In genomic region chr4:120951428-120951973, GRCm38 (mm10) we compare ENCODE assay signal across 8 mouse cellular contexts. TPM values are rescaled to one million over a fixed set of nuclear protein-coding genes. Genes with fewer than 3 reads are reported as not detected.
A peak's percentile ranks its signal among the peaks of the same experiment; 100 is the strongest.
DNase-seq lines count a peak whose midpoint lies in the region; ATAC-seq and TF ChIP-seq lines count a peak whose summit lies in the region.

TSS of gene Zfp69 (minus strand) at chr4:120951699.

- peaks cover 42% of the 10 kb centered on the region for H3K4me1 ChIP-seq in bone marrow macrophage, adult 2 months (ENCODE audit: control insufficient read depth, insufficient read depth, low read length)
- peaks cover 10% of the 10 kb centered on the region; the same call in 1 of the 2 replicates for H3K4me1 ChIP-seq in embryonic facial prominence, embryonic 15.5 days
- no peaks in the 10 kb centered on the region for H3K4me1 ChIP-seq in kidney, embryonic 14.5 days (ENCODE audit: control insufficient read depth, insufficient read depth, low read length)
- H3K4me1 ChIP-seq in liver, adult 2 months (ENCODE audit: control insufficient read depth, insufficient read depth, low read length): peaks cover 5% of the 10 kb centered on the region

- peak within 1 kb of the TSS; percentile 73 for H3K4me2 ChIP-seq in embryonic facial prominence, embryonic 15.5 days (replicated peaks)
- peak within 1 kb of the TSS; percentile 85 for H3K4me2 ChIP-seq in kidney, embryonic 14.5 days (replicated peaks; ENCODE audit: low read depth, low read length)

- peak within 1 kb of the TSS; percentile 99 for H3ac ChIP-seq in C2C12 (ENCODE audit: control insufficient read depth, insufficient read length, low read depth)

- H3K9ac ChIP-seq in embryonic facial prominence, embryonic 15.5 days: peak within 1 kb of the TSS; percentile 75
- peak within 1 kb of the TSS; percentile 85 for H3K9ac ChIP-seq in kidney, embryonic 14.5 days (ENCODE audit: low read depth, low read length)
- H3K9ac ChIP-seq in liver, adult 2 months (ENCODE audit: low read depth, low read length): peak within 1 kb of the TSS; percentile 93

- no peaks in the 10 kb centered on the region for H3K36me3 ChIP-seq in C2C12 (ENCODE audit: control insufficient read depth, insufficient read depth)
- H3K36me3 ChIP-seq in embryonic facial prominence, embryonic 15.5 days: peaks cover 8% of the 10 kb centered on the region; the same call in 1 of the 2 replicates
- peaks cover 5% of the 10 kb centered on the region; the same call in 1 of the 2 replicates for H3K36me3 ChIP-seq in kidney, embryonic 14.5 days (ENCODE audit: control insufficient read depth, insufficient read depth, low read length)
- H3K36me3 ChIP-seq in liver, adult 2 months (ENCODE audit: control insufficient read depth, insufficient read depth, low read length): peaks cover 6% of the 10 kb centered on the region; the same call in 1 of the 2 replicates

- H3K79me2 ChIP-seq in C2C12 (ENCODE audit: control insufficient read depth, insufficient read depth): no peaks in the 10 kb centered on the region
- H3K79me2 ChIP-seq in liver, adult 2 months (ENCODE audit: control insufficient read depth, insufficient read depth, low read length): no peaks in the 10 kb centered on the region; the same call in 1 of the 2 replicates

- peak; percentile 87 to 88 for DNase-seq in heart, adult 9 months (ENCODE audit: low spot score in 2 of 2)
- peak; percentile 73 for DNase-seq in liver, adult 2 months (ENCODE audit: extremely low read depth, low read depth, low spot score)
- DNase-seq in spleen, postnatal 36 days (ENCODE audit: low spot score in 2 of 2): peak; percentile 91 to 93

- peak within 1 kb of the TSS; percentile 63 for H3K4me3 ChIP-seq in C2C12 (ENCODE audit: insufficient read depth, poor library complexity, severe bottlenecking)
- H3K4me3 ChIP-seq in bone marrow macrophage, adult 2 months (ENCODE audit: insufficient read depth, low read length): peak within 1 kb of the TSS; percentile 85
- peak within 1 kb of the TSS; percentile 87 for H3K4me3 ChIP-seq in embryonic facial prominence, embryonic 15.5 days (replicated peaks)
- peak within 1 kb of the TSS; percentile 84 for H3K4me3 ChIP-seq in kidney, embryonic 14.5 days (ENCODE audit: low read length)
- peak within 1 kb of the TSS; percentile 90 for H3K4me3 ChIP-seq in liver, adult 2 months (ENCODE audit: insufficient read depth, low read depth, low read length)

- ATAC-seq in embryonic facial prominence, embryonic 15.5 days (ENCODE audit: insufficient number of reproducible peaks, low FRiP score, low TSS enrichment, low read depth): peak; percentile 98
- peak; percentile 98 for ATAC-seq in kidney, embryonic 14.5 days (ENCODE audit: low FRiP score, low TSS enrichment)
- peak; percentile 62 for ATAC-seq in monocyte, adult 5-6 weeks (replicated peaks; ENCODE audit: insufficient number of reproducible peaks, low FRiP score, low TSS enrichment, poor library complexity, severe bottlenecking)

- no peaks in the 10 kb centered on the region for H3K9me3 ChIP-seq in embryonic facial prominence, embryonic 15.5 days (replicated peaks)
- no peaks in the 10 kb centered on the region for H3K9me3 ChIP-seq in kidney, embryonic 14.5 days (ENCODE audit: control insufficient read depth, low read length)

- peak within 1 kb of the TSS; percentile 92 for H3K27ac ChIP-seq in bone marrow macrophage, adult 2 months (ENCODE audit: insufficient read depth, low read depth, low read length)
- H3K27ac ChIP-seq in embryonic facial prominence, embryonic 15.5 days (replicated peaks): peak within 1 kb of the TSS; percentile 88
- H3K27ac ChIP-seq in kidney, embryonic 14.5 days (ENCODE audit: low read depth, low read length): peak within 1 kb of the TSS; percentile 82
- H3K27ac ChIP-seq in liver, adult 2 months (replicated peaks; ENCODE audit: insufficient read depth, low read depth, low read length): peak within 1 kb of the TSS; percentile 96

- under 1% methylated on average over 59 of the region's 60 CpGs for WGBS in embryonic facial prominence, embryonic 15.5 days
- under 1% methylated on average over 60 of the region's 60 CpGs for WGBS in kidney, embryonic 14.5 days
- WGBS in liver, adult 2 months: under 1% methylated on average over 60 of the region's 60 CpGs

- no peak for TF ChIP-seq CTCF in C2C12 (IDR thresholded peaks at IDR 0.05; ENCODE audit: control insufficient read depth, insufficient read depth, insufficient read length)
- no peak for TF ChIP-seq CTCF in bone marrow macrophage, adult 2 months (IDR thresholded peaks at IDR 0.05; ENCODE audit: low read depth, low read length)
- no peak for TF ChIP-seq CTCF in liver, adult 2 months (IDR thresholded peaks at IDR 0.05; ENCODE audit: low read depth, low read length)

- peak; percentile 30; the same call in 1 of the 2 replicates for TF ChIP-seq POLR2A in bone marrow macrophage, adult 2 months (IDR thresholded peaks at IDR 0.05; ENCODE audit: borderline replicate concordance, low read depth, low read length)
- peak; percentile 82 for TF ChIP-seq POLR2A in liver, adult 2 months (IDR thresholded peaks at IDR 0.05; ENCODE audit: extremely low read depth, insufficient read depth, low read length)

- no peaks in the 10 kb centered on the region for H3K27me3 ChIP-seq in C2C12 (ENCODE audit: control insufficient read depth, insufficient read depth, insufficient read length)
- no peaks in the 10 kb centered on the region for H3K27me3 ChIP-seq in embryonic facial prominence, embryonic 15.5 days
- H3K27me3 ChIP-seq in kidney, embryonic 14.5 days (ENCODE audit: control insufficient read depth, insufficient read depth, low read length): no peaks in the 10 kb centered on the region
- H3K27me3 ChIP-seq in liver, adult 2 months (ENCODE audit: control insufficient read depth, insufficient read depth, low read length): no peaks in the 10 kb centered on the region

- no peaks in the 10 kb centered on the region for H3K79me3 ChIP-seq in C2C12 (ENCODE audit: low read depth)

TF ChIP-seq in C2C12, 6 proteins besides CTCF, POLR2A, EP300 and RAD21:
- TF ChIP-seq MAX (IDR thresholded peaks at IDR 0.05): peak; percentile 0
- TF ChIP-seq MYOD1 (IDR thresholded peaks at IDR 0.05; ENCODE audit: control insufficient read depth, insufficient read length, low read depth): no peak
TF ChIP-seq in C2C12: peak in this region for 1.

RNA-seq across cellular contexts. Expression of gene Zfp69, which starts in this region (rescaled TPM):
- polyA plus RNA-seq in C2C12 (2012; fragmentation: generic; extraction: Trizol): 1.1 TPM
- polyA plus RNA-seq in bone marrow macrophage, adult 2 months (2012; ENCODE audit: insufficient read depth, insufficient read length, missing spikeins): 2.0 and 2.4 TPM in 2 replicates
- 6.9 and 7.9 TPM in 2 replicates for polyA plus RNA-seq in embryonic facial prominence, embryonic 15.5 days (2015; fragmentation: Nextera tagmentation; extraction: Ambion mirVana)
- polyA plus RNA-seq in kidney, embryonic 14.5 days (2014; fragmentation: Nextera tagmentation; extraction: Ambion mirVana): 9.0 and 9.9 TPM in 2 replicates
- total RNA-seq in liver, adult 2 months (2014; rRNA removed): 1.3 and 3.5 TPM in 2 replicates
- 0.87 and 1.00 TPM in 2 replicates for polyA plus RNA-seq in liver, adult 2 months (2012; rRNA removed)
- 2.9 to 7.0 TPM (median 5.2 TPM) in 3 replicates for total RNA-seq in monocyte, adult 5-6 weeks (2017)

Comparison
In these comparisons a context has a peak if more than half of its experiments do, and no peak if none do; other contexts are left out.
1. Peak in every context shown above with its lines: DNase-seq, ATAC-seq, H3K4me3 ChIP-seq and H3K27ac ChIP-seq.